Mouse (Mus musculus) neural tube, embryonic 10.5 days (tissue): ENCODE measurements around the gene Phka1.

Experiments
- DNase-seq: peaks from one replicate; pipeline ENCODE4 v3.0.0-alpha.2; 2017; ENCODE audit warnings: low spot score; ENCODE audit errors: extremely low spot score

Gene Phka1

DNA sequence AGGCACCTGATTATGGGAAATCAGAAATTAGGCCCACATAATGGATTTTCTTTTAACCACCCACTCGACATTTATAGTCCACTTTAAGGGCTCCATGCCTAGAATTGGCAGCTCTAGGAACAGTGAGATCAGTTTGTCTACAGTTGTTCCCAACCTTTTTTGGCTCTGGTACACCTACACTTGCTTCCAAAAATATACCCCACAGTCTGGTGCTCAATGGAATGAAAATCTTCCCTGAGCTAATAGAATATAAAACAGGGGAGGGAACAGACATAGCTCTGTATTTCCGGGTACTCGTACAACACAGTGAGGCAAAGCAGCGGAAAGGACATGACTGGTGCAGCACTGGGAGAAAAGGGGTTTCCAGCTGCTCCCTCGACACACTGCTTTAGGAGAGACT lies 168.5 kb downstream of the Phka1 start:
- no peak for DNase-seq
